Mouse (Mus musculus) neural tube, embryonic 11.5 days (tissue): ENCODE measurements around the gene Naa35. TPM values are rescaled to one million over a fixed set of nuclear protein-coding genes. Genes with fewer than 3 reads are reported as not detected.

Experiments used
- ATAC-seq: fragments of 200-750 bp; cut with Nextera tagmentation; 2 replicates; pipeline ENCODE4 v1.8.0; 2017; ENCODE audit warnings: moderate number of reproducible peaks, mild to moderate bottlenecking, moderate TSS enrichment, moderate library complexity; ENCODE audit not compliant: insufficient read depth, low FRiP score, low TSS enrichment
- DNase-seq: peaks from one replicate; pipeline ENCODE4 v3.0.0-alpha.2; 2015; ENCODE audit warnings: low spot score
- H3K27ac ChIP-seq: fragments of 300-500 bp; sonication (generic); 2 replicates; pipeline ENCODE4 v1.5.1; 2014; ENCODE audit warnings: low read depth, mild to moderate bottlenecking, low read length
- H3K27me3 ChIP-seq: fragments of 300-500 bp; sonication (generic); 2 replicates; pipeline ENCODE4 v1.6.1; 2014; ENCODE audit warnings: mild to moderate bottlenecking, low read length, mixed read lengths; ENCODE audit not compliant: control insufficient read depth, insufficient read depth
- H3K36me3 ChIP-seq: fragments of 300-500 bp; sonication (generic); 2 replicates; pipeline ENCODE4 v1.6.1; 2014; ENCODE audit warnings: mild to moderate bottlenecking, low read length, moderate library complexity, mixed read lengths; ENCODE audit not compliant: control insufficient read depth, insufficient read depth
- H3K4me1 ChIP-seq: fragments of 300-500 bp; sonication (generic); 2 replicates; pipeline ENCODE4 v1.6.1; 2014; ENCODE audit warnings: low read length, mixed read lengths; ENCODE audit not compliant: control insufficient read depth, insufficient read depth
- H3K4me2 ChIP-seq: fragments of 300-500 bp; sonication (generic); 2 replicates; pipeline ENCODE4 v1.6.1; 2014; ENCODE audit warnings: low read depth, mild to moderate bottlenecking, moderate library complexity
- H3K4me3 ChIP-seq: fragments of 300-500 bp; sonication (generic); 2 replicates; pipeline ENCODE4 v1.5.1; 2014; ENCODE audit warnings: low read depth, low read length
- H3K9ac ChIP-seq: fragments of 300-500 bp; sonication (generic); 2 replicates; pipeline ENCODE4 v1.6.1; 2014; ENCODE audit warnings: mild to moderate bottlenecking, low read length
- H3K9me3 ChIP-seq: fragments of 300-500 bp; sonication (generic); 2 replicates; pipeline ENCODE4 v1.6.1; 2016; ENCODE audit warnings: low read length; ENCODE audit not compliant: control insufficient read depth
- WGBS: fragments of 180-500 bp; shearing (Covaris S2); extraction: QIAGEN DNeasy Blood & Tissue Kit; methylation state at CpG from one replicate; pipeline ENCODE4 v1.1.7; 2014; 5-methylcytosine and 5-hydroxymethylcytosine counted together
- polyA plus RNA-seq: library from polyadenylated mRNA; unstranded; fragments of >200 nt; fragmentation: Nextera tagmentation; extraction: Ambion mirVana; gene quantifications from 2 replicates; pipeline ENCODE4 v1.2.1, GENCODE M21; 2014

Gene Naa35
- polyA plus RNA-seq, 1 experiment from 2014 or later = 118 TPM

- H3K4me1 ChIP-seq = no peaks in the 10 kb centered on the region
- WGBS = 91% methylated on average over 7 of the region's 7 CpGs
- H3K9me3 ChIP-seq = no peaks in the 10 kb centered on the region
- H3K27ac ChIP-seq = no peak overlapping the region
- H3K36me3 ChIP-seq = peaks cover 26% of the 10 kb centered on the region
- no peak overlapping the region for H3K4me2 ChIP-seq
- no peak overlapping the region for H3K9ac ChIP-seq
- DNase-seq (no peak), ATAC-seq (no peak)
- no peak overlapping the region for H3K4me3 ChIP-seq
- no peaks in the 10 kb centered on the region for H3K27me3 ChIP-seq
Measured at GRCm38 (mm10) chr13:59637800-59638199, 52.7 kb downstream of the Naa35 start.

- H3K36me3 ChIP-seq = peaks cover 20% of the 10 kb centered on the region
- H3K4me3 ChIP-seq = no peak overlapping the region
- no peak for ATAC-seq
- H3K27ac ChIP-seq = no peak overlapping the region
- H3K27me3 ChIP-seq = no peaks in the 10 kb centered on the region
- no peak overlapping the region for H3K9ac ChIP-seq
- WGBS = 93% methylated on average over 16 of the region's 16 CpGs
- DNase-seq = no peak
- no peak overlapping the region for H3K4me2 ChIP-seq
- H3K9me3 ChIP-seq = no peaks in the 10 kb centered on the region
- no peaks in the 10 kb centered on the region for H3K4me1 ChIP-seq
Measured at GRCm38 (mm10) chr13:59639368-59640177, 54.5 kb downstream of the Naa35 start.

- no peaks in the 10 kb centered on the region for H3K27me3 ChIP-seq
- H3K4me3 ChIP-seq = no peak overlapping the region
- no peak for DNase-seq
- no peak for ATAC-seq
- no peaks in the 10 kb centered on the region for H3K4me1 ChIP-seq
- no peak overlapping the region for H3K4me2 ChIP-seq
- H3K27ac ChIP-seq = no peak overlapping the region
- H3K9me3 ChIP-seq = no peaks in the 10 kb centered on the region
- peaks cover 20% of the 10 kb centered on the region for H3K36me3 ChIP-seq
- no peak overlapping the region for H3K9ac ChIP-seq
- 90% methylated on average over 6 of the region's 6 CpGs for WGBS
Measured at GRCm38 (mm10) chr13:59640178-59640440, 55.0 kb downstream of the Naa35 start.

- no peak overlapping the region for H3K4me2 ChIP-seq
- DNase-seq = no peak
- no peak for ATAC-seq
- no peaks in the 10 kb centered on the region for H3K9me3 ChIP-seq
- H3K4me3 ChIP-seq = no peak overlapping the region
- WGBS = 93% methylated on average over 2 of the region's 2 CpGs
- H3K27ac ChIP-seq = no peak overlapping the region
- no peaks in the 10 kb centered on the region for H3K4me1 ChIP-seq
- peaks cover 13% of the 10 kb centered on the region for H3K36me3 ChIP-seq
- no peaks in the 10 kb centered on the region for H3K27me3 ChIP-seq
- no peak overlapping the region for H3K9ac ChIP-seq
Measured at GRCm38 (mm10) chr13:59642818-59643217, 57.8 kb downstream of the Naa35 start.

- 92% methylated on average over 3 of the region's 3 CpGs for WGBS
- peaks cover 12% of the 10 kb centered on the region; the same call in 1 of the 2 replicates for H3K36me3 ChIP-seq
- DNase-seq (no peak), ATAC-seq (no peak)
- H3K4me1 ChIP-seq = no peaks in the 10 kb centered on the region
- H3K9ac ChIP-seq = no peak overlapping the region
- no peaks in the 10 kb centered on the region for H3K9me3 ChIP-seq
- no peak overlapping the region for H3K4me3 ChIP-seq
- no peak overlapping the region for H3K4me2 ChIP-seq
- no peaks in the 10 kb centered on the region for H3K27me3 ChIP-seq
- no peak overlapping the region for H3K27ac ChIP-seq
Measured at GRCm38 (mm10) chr13:59645491-59645890, 60.4 kb downstream of the Naa35 start.

- peaks cover 12% of the 10 kb centered on the region; the same call in 1 of the 2 replicates for H3K36me3 ChIP-seq
- H3K9me3 ChIP-seq = no peaks in the 10 kb centered on the region
- no peak overlapping the region for H3K4me2 ChIP-seq
- no peaks in the 10 kb centered on the region for H3K27me3 ChIP-seq
- H3K27ac ChIP-seq = no peak overlapping the region
- WGBS = 72% methylated on average over 11 of the region's 11 CpGs
- H3K4me3 ChIP-seq = no peak overlapping the region
- DNase-seq (peak; percentile 29), ATAC-seq (no peak)
- H3K4me1 ChIP-seq = no peaks in the 10 kb centered on the region
- H3K9ac ChIP-seq = no peak overlapping the region
Measured at GRCm38 (mm10) chr13:59646674-59647244, 61.7 kb downstream of the Naa35 start.

GRCm38 (mm10) chr13:59647484-59647883 lies 62.4 kb downstream of the Naa35 start:
- DNase-seq (no peak), ATAC-seq (no peak)
- Histone ChIP-seq H3K9me3 (no peaks in the 10 kb centered on the region), H3K27ac (no peak overlapping the region), H3K4me3 (no peak overlapping the region), H3K36me3 (peaks cover 12% of the 10 kb centered on the region; the same call in 1 of the 2 replicates), H3K27me3 (no peaks in the 10 kb centered on the region), H3K4me2 (no peak overlapping the region), H3K4me1 (peaks cover 3% of the 10 kb centered on the region; the same call in 1 of the 2 replicates), H3K9ac (no peak overlapping the region)
- 92% methylated on average over 6 of the region's 6 CpGs for WGBS

- DNase-seq = no peak
- H3K36me3 ChIP-seq = 0 out of 2 replicates have a peak, but pooled peaks cover 9% of the 10 kb centered on the region
Measured at GRCm38 (mm10) chr13:59648598-59648997, 63.5 kb downstream of the Naa35 start.

GRCm38 (mm10) chr13:59649781-59650180 lies 64.7 kb downstream of the Naa35 start:
- Histone ChIP-seq H3K4me1 (peaks cover 17% of the 10 kb centered on the region), H3K9ac (no peak overlapping the region), H3K27ac (no peak overlapping the region), H3K36me3 (peaks cover 11% of the 10 kb centered on the region; the same call in 1 of the 2 replicates), H3K27me3 (no peaks in the 10 kb centered on the region), H3K4me2 (no peak overlapping the region), H3K9me3 (no peaks in the 10 kb centered on the region), H3K4me3 (no peak overlapping the region)
- DNase-seq = no peak
- no peak for ATAC-seq
- WGBS = 79% methylated on average over 5 of the region's 5 CpGs

More at GRCm38 (mm10) chr13:59648598-59648997, 63.5 kb downstream of the Naa35 start:
- H3K27me3 ChIP-seq = no peaks in the 10 kb centered on the region
- 89% methylated on average over 6 of the region's 6 CpGs for WGBS
- no peak overlapping the region for H3K4me2 ChIP-seq
- no peak overlapping the region for H3K4me3 ChIP-seq
- no peak for ATAC-seq
- H3K4me1 ChIP-seq = peaks cover 12% of the 10 kb centered on the region
- H3K27ac ChIP-seq = no peak overlapping the region
- no peak overlapping the region for H3K9ac ChIP-seq
- no peaks in the 10 kb centered on the region for H3K9me3 ChIP-seq
